Mouse (Mus musculus) megakaryocyte-erythroid progenitor cell, adult 5-6 weeks (primary cell): ENCODE results near the gene Olfr1388. TPM values are rescaled to one million over a fixed set of nuclear protein-coding genes. Genes with fewer than 3 reads are reported as not detected.
"Not testable (repeated sequence)": the region's sequence is repeated elsewhere in the genome, so short reads cannot be mapped to it uniquely, and the experiment has no call there.

Experiments used
- ATAC-seq: replicated peaks from 2 replicates; pipeline ENCODE4 v1.8.0; 2016; ENCODE audit warnings: mild to moderate bottlenecking, inconsistent platforms; ENCODE audit not compliant: severe bottlenecking, poor library complexity, low FRiP score, low TSS enrichment
- total RNA-seq, 2 experiments: library from RNA; stranded (forward) in 1 of 2; stranded (reverse) in 1 of 2; fragments of 200-1000, 215-1000 nt in 1 of 2; fragments of >200 nt in 1 of 2; fragmentation: Nextera tagmentation in 1 of 2; gene quantifications; 2 replicates each; pipeline ENCODE4 v1.2.3; 2014 to 2017

The Olfr1388 gene
- total RNA-seq (2014; fragmentation: Nextera tagmentation), result 0.72 and 0.87 TPM in 2 replicates
- total RNA-seq (2017), result 0.80 and 1.4 TPM in 2 replicates

- ATAC-seq, result no peak
These were observed at the start of gene Olfr1388 for GRCm38 (mm10) chr11:49436411-49436810. TSS of gene Olfr1388 (plus strand) at chr11:49436624.

- not testable (repeated sequence) for ATAC-seq
These were observed 43.7 kb upstream of the Olfr1388 start for GRCm38 (mm10) chr11:49392707-49393106.

GRCm38 (mm10) chr11:49406784-49407183 lies 29.6 kb upstream of the Olfr1388 start:
- ATAC-seq, result no peak

GRCm38 (mm10) chr11:49410540-49410939 lies 25.9 kb upstream of the Olfr1388 start:
- peak; percentile 68 for ATAC-seq

GRCm38 (mm10) chr11:49422767-49423166 lies 13.7 kb upstream of the Olfr1388 start, which contains the start of gene Olfr1389:
TSS of gene Olfr1389 (plus strand) at chr11:49423067.
- no peak for ATAC-seq

GRCm38 (mm10) chr11:49425257-49425927 lies 11.0 kb upstream of the Olfr1388 start:
- no peak for ATAC-seq

- ATAC-seq, result no peak
These were observed 6.8 kb upstream of the Olfr1388 start for GRCm38 (mm10) chr11:49429641-49430040.

- ATAC-seq, result no peak
These were observed 18.6 kb downstream of the Olfr1388 start, which contains the start of gene Olfr1387 for GRCm38 (mm10) chr11:49455043-49455442. TSS of gene Olfr1387 (plus strand) at chr11:49455343.

GRCm38 (mm10) chr11:49464746-49465145 lies 28.3 kb downstream of the Olfr1388 start, which contains the start of gene Olfr1386:
TSS of gene Olfr1386 (plus strand) at chr11:49465046.
- not testable (repeated sequence) for ATAC-seq

GRCm38 (mm10) chr11:49485973-49486372 lies 49.5 kb downstream of the Olfr1388 start:
- no peak for ATAC-seq

GRCm38 (mm10) chr11:49488770-49489169 lies 52.3 kb downstream of the Olfr1388 start, which contains the start of gene Olfr1385:
TSS of gene Olfr1385 (plus strand) at chr11:49489070.
- ATAC-seq, result not testable (repeated sequence)

Other genes starting within 250 kb of the Olfr1388 start
- 0.72 and 2.4 TPM in 2 replicates for gene Btnl9, start 249.5 kb upstream of the Olfr1388 start, total RNA-seq (2014; fragmentation: Nextera tagmentation)
- 1.8 and 5.6 TPM in 2 replicates for gene Btnl9, start 249.5 kb upstream of the Olfr1388 start, total RNA-seq (2017)
- 56.5 and 67.6 TPM in 2 replicates for gene Zfp62, start 233.3 kb upstream of the Olfr1388 start, total RNA-seq (2014; fragmentation: Nextera tagmentation)
- gene Zfp62, start 233.3 kb upstream of the Olfr1388 start, total RNA-seq (2017), result 102 and 160 TPM in 2 replicates
- gene Mgat1, start 192.4 kb upstream of the Olfr1388 start, total RNA-seq (2014; fragmentation: Nextera tagmentation), result 47.4 and 53.5 TPM in 2 replicates
- gene Mgat1, start 192.4 kb upstream of the Olfr1388 start, total RNA-seq (2017), result 28.1 and 34.2 TPM in 2 replicates
- gene Olfr1393, start 158.3 kb upstream of the Olfr1388 start, total RNA-seq (2014; fragmentation: Nextera tagmentation), result not detected in 2 replicates
- not detected in 2 replicates for gene Olfr1393, start 158.3 kb upstream of the Olfr1388 start, total RNA-seq (2017)
- gene Olfr1392, start 151.3 kb upstream of the Olfr1388 start, total RNA-seq (2014; fragmentation: Nextera tagmentation), result not detected in 2 replicates
- not detected in 2 replicates for gene Olfr1392, start 151.3 kb upstream of the Olfr1388 start, total RNA-seq (2017)
- gene Olfr10, start 131.9 kb upstream of the Olfr1388 start, total RNA-seq (2014; fragmentation: Nextera tagmentation), result not detected in 2 replicates
- not detected in 2 replicates for gene Olfr10, start 131.9 kb upstream of the Olfr1388 start, total RNA-seq (2017)
- gene Olfr1391, start 113.9 kb upstream of the Olfr1388 start, total RNA-seq (2014; fragmentation: Nextera tagmentation), result not detected in 2 replicates
- gene Olfr1391, start 113.9 kb upstream of the Olfr1388 start, total RNA-seq (2017), result not detected in 2 replicates
- gene Olfr1390, start 101.4 kb upstream of the Olfr1388 start, total RNA-seq (2014; fragmentation: Nextera tagmentation), result not detected in 2 replicates
- not detected in 2 replicates for gene Olfr1390, start 101.4 kb upstream of the Olfr1388 start, total RNA-seq (2017)
- not detected in 2 replicates for gene Olfr1389, start 13.6 kb upstream of the Olfr1388 start, total RNA-seq (2014; fragmentation: Nextera tagmentation)
- not detected in 2 replicates for gene Olfr1389, start 13.6 kb upstream of the Olfr1388 start, total RNA-seq (2017)
- not detected in 2 replicates for gene Olfr1387, start 18.7 kb downstream of the Olfr1388 start, total RNA-seq (2014; fragmentation: Nextera tagmentation)
- not detected in 2 replicates for gene Olfr1387, start 18.7 kb downstream of the Olfr1388 start, total RNA-seq (2017)
- not detected in 2 replicates for gene Olfr1386, start 28.4 kb downstream of the Olfr1388 start, total RNA-seq (2014; fragmentation: Nextera tagmentation)
- not detected in 2 replicates for gene Olfr1386, start 28.4 kb downstream of the Olfr1388 start, total RNA-seq (2017)
- gene Olfr1385, start 52.4 kb downstream of the Olfr1388 start, total RNA-seq (2014; fragmentation: Nextera tagmentation), result not detected in 2 replicates
- gene Olfr1385, start 52.4 kb downstream of the Olfr1388 start, total RNA-seq (2017), result not detected in 2 replicates
- gene Olfr1384, start 70.1 kb downstream of the Olfr1388 start, total RNA-seq (2014; fragmentation: Nextera tagmentation), result not detected in 2 replicates
- not detected in 2 replicates for gene Olfr1384, start 70.1 kb downstream of the Olfr1388 start, total RNA-seq (2017)
- gene Olfr1383, start 83.0 kb downstream of the Olfr1388 start, total RNA-seq (2014; fragmentation: Nextera tagmentation), result not detected in 2 replicates
- not detected in 2 replicates for gene Olfr1383, start 83.0 kb downstream of the Olfr1388 start, total RNA-seq (2017)
- gene Olfr1382, start 91.6 kb downstream of the Olfr1388 start, total RNA-seq (2014; fragmentation: Nextera tagmentation), result not detected in 2 replicates
- gene Olfr1382, start 91.6 kb downstream of the Olfr1388 start, total RNA-seq (2017), result not detected in 2 replicates
- gene Olfr1381, start 106.8 kb downstream of the Olfr1388 start, total RNA-seq (2014; fragmentation: Nextera tagmentation), result not detected in 2 replicates
- not detected in 2 replicates for gene Olfr1381, start 106.8 kb downstream of the Olfr1388 start, total RNA-seq (2017)
- gene Olfr1380, start 120.3 kb downstream of the Olfr1388 start, total RNA-seq (2014; fragmentation: Nextera tagmentation), result not detected in 2 replicates
- gene Olfr1380, start 120.3 kb downstream of the Olfr1388 start, total RNA-seq (2017), result not detected in 2 replicates
- gene Flt4, start 172.6 kb downstream of the Olfr1388 start, total RNA-seq (2014; fragmentation: Nextera tagmentation), result not detected in 2 replicates
- gene Flt4, start 172.6 kb downstream of the Olfr1388 start, total RNA-seq (2017), result not detected in 2 replicates
- not detected in 2 replicates for gene Scgb3a1, start 227.0 kb downstream of the Olfr1388 start, total RNA-seq (2014; fragmentation: Nextera tagmentation)
- not detected in 2 replicates for gene Scgb3a1, start 227.0 kb downstream of the Olfr1388 start, total RNA-seq (2017)